Mouse (Mus musculus) stomach, embryonic 16.5 days (tissue): Measurements from ENCODE around the gene Shroom3. TPM values are rescaled to one million over a fixed set of nuclear protein-coding genes. Genes with fewer than 3 reads are reported as not detected.
A peak's percentile ranks its signal among the peaks of the same experiment; 100 is the strongest.

Experiments used
- ATAC-seq: fragments of 200-750 bp; cut with Nextera tagmentation; 2 replicates; pipeline ENCODE4 v1.8.0; 2017; ENCODE audit warnings: moderate number of reproducible peaks, moderate TSS enrichment; ENCODE audit not compliant: insufficient read depth, low FRiP score
- H3K27ac ChIP-seq: fragments of 300-500 bp; sonication (generic); 2 replicates; pipeline ENCODE4 v1.5.1; 2014; ENCODE audit warnings: low read length
- H3K27me3 ChIP-seq: fragments of 300-500 bp; sonication (generic); 2 replicates; pipeline ENCODE4 v1.6.1; 2014; ENCODE audit warnings: low read length, control low read depth, mixed read lengths; ENCODE audit not compliant: control insufficient read depth, insufficient read depth
- H3K36me3 ChIP-seq: fragments of 300-500 bp; sonication (generic); 2 replicates; pipeline ENCODE4 v1.6.1; 2014; ENCODE audit warnings: low read length; ENCODE audit not compliant: control insufficient read depth, insufficient read depth
- H3K4me1 ChIP-seq: fragments of 300-500 bp; sonication (generic); 2 replicates; pipeline ENCODE4 v1.6.1; 2014; ENCODE audit warnings: low read length, control low read depth, mixed read lengths; ENCODE audit not compliant: control insufficient read depth, insufficient read depth
- H3K4me2 ChIP-seq: fragments of 300-500 bp; sonication (generic); 2 replicates; pipeline ENCODE4 v1.6.1; 2014; ENCODE audit warnings: low read depth, low read length, mixed read lengths
- H3K4me3 ChIP-seq: fragments of 300-500 bp; sonication (generic); replicated peaks from 2 replicates; pipeline ENCODE4 v1.5.1; 2014; ENCODE audit warnings: mild to moderate bottlenecking, low read length
- H3K9ac ChIP-seq: fragments of 300-500 bp; sonication (generic); 2 replicates; pipeline ENCODE4 v1.6.1; 2014; ENCODE audit warnings: low read length
- H3K9me3 ChIP-seq: fragments of 300-500 bp; sonication (generic); replicated peaks from 2 replicates; pipeline ENCODE4 v1.6.1; 2016; ENCODE audit warnings: low read length, control low read depth; ENCODE audit not compliant: control insufficient read depth
- WGBS: fragments of 180-500 bp; shearing (Covaris S2); extraction: QIAGEN DNeasy Blood & Tissue Kit; methylation state at CpG from one replicate; pipeline ENCODE4 v1.1.7; 2014; 5-methylcytosine and 5-hydroxymethylcytosine counted together
- polyA plus RNA-seq: library from polyadenylated mRNA; unstranded; fragments of >200 nt; fragmentation: Nextera tagmentation; extraction: Ambion mirVana; gene quantifications from 2 replicates; pipeline ENCODE4 v1.2.1, GENCODE M21; 2015

Gene Shroom3
- polyA plus RNA-seq, 1 experiment from 2014 or later = 14.4 TPM

DNA sequence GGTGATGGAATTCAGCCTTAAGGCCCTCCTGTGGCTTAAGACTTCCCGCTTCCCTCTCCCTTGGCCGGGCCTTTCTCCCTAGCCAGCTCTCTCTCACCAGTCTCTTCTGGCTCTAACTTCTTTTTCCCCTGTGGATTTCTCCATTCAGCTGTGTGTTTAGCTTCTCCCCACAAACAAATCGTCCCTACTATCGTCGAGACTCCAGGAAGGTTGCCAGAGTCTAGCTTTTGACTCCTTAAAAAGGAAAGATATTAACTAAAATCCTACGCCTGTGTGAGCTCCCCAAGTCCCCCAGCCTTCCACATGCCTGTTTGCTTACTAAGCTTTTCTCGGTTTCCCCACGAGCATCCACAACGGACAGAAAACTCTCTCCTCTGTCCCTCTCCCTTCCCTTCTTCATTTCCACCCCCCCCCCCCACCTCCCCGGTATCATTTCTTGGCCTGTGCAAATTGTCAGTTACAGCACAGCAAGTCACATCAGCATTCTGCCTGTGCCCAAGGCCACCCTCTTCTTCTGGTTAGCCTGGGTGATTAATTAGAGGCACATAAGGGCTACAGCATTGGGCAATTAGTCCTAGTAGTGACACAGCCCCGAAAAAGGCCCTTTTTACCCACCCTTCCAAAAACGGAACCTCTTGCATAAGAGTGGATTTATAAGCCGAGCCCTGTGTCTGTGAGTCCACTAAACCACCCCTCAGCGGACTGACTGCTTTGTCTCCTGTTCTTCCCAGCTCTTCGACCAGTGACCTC is 256.2 kb downstream of the Shroom3 start:
- Histone ChIP-seq H3K9ac (no peak overlapping the region), H3K27ac (peak overlapping the region; percentile 30), H3K4me1 (no peaks in the 10 kb centered on the region), H3K4me2 (no peak overlapping the region), H3K9me3 (peaks cover 25% of the 10 kb centered on the region), H3K4me3 (no peak overlapping the region), H3K36me3 (peaks cover 34% of the 10 kb centered on the region), H3K27me3 (no peaks in the 10 kb centered on the region)
- no peak for ATAC-seq
- 74% methylated on average over 15 of the region's 15 CpGs for WGBS

DNA sequence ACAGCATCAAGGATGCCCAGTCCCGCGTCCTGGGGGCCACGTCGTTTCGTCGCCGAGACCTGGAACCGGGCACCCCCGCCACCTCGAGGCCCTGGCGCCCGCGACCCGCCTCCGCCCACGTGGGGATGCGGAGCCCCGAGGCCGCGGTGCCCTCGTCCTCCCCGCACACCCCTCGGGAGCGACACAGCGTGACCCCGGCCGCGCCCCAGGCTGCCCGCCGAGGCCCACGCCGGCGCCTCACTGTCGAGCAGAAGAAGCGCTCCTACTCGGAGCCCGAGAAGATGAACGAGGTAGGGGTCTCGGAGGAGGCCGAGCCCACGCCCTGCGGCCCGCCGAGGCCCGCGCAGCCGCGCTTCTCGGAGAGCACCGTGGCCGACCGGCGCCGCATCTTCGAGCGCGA is 258.9 kb downstream of the Shroom3 start:
- no peaks in the 10 kb centered on the region for H3K27me3 ChIP-seq
- H3K9me3 ChIP-seq = peaks cover 25% of the 10 kb centered on the region
- no peak overlapping the region for H3K4me2 ChIP-seq
- H3K4me1 ChIP-seq = no peaks in the 10 kb centered on the region
- peaks cover 39% of the 10 kb centered on the region for H3K36me3 ChIP-seq
- no peak for ATAC-seq
- H3K9ac ChIP-seq = no peak overlapping the region
- no peak overlapping the region for H3K4me3 ChIP-seq
- WGBS = 86% methylated on average over 57 of the region's 57 CpGs
- no peak overlapping the region for H3K27ac ChIP-seq

DNA sequence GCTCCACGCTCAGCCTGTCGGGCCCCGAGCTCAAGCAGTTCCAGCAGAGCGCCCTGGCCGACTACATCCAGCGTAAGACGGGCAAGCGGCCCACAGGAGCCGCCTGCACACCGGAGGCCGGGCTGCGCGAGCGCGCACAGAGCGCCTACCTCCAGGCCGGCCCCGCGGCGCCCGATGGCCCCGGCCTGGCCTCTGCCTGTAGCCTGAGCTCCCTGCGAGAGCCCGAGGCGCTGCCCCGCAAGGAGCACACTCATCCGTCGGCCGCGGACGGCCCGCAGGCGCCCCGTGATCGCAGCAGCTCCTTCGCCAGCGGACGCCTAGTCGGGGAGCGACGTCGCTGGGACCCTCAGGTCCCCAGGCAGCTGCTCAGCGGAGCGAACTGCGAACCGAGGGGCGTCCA is 259.3 kb downstream of the Shroom3 start:
- no peak overlapping the region for H3K4me3 ChIP-seq
- H3K4me2 ChIP-seq = no peak overlapping the region
- no peaks in the 10 kb centered on the region for H3K4me1 ChIP-seq
- ATAC-seq = no peak
- peaks cover 39% of the 10 kb centered on the region for H3K36me3 ChIP-seq
- no peak overlapping the region for H3K9ac ChIP-seq
- H3K27ac ChIP-seq = no peak overlapping the region
- H3K27me3 ChIP-seq = no peaks in the 10 kb centered on the region
- 89% methylated on average over 47 of the region's 47 CpGs for WGBS
- H3K9me3 ChIP-seq = peaks cover 25% of the 10 kb centered on the region

DNA sequence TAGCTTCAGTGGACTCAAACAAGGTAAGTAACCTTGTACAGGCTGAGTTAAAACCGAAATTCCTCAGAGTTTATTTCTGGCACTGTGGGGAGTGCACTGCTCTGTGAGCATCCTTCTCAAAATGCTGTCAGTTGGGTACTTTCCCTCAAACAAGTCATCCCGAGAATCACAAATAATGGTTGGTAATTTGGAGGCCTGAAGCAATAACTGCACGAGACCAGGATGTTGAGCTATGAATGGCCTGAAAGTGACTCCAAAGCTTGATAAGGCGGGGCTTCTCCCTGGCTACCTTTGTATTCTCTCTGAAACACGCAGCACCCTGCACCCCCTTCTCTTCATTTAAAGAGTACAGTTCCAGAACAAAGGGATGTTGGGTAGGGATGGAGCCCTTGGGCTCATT is 261.6 kb downstream of the Shroom3 start:
- peaks cover 37% of the 10 kb centered on the region for H3K36me3 ChIP-seq

DNA sequence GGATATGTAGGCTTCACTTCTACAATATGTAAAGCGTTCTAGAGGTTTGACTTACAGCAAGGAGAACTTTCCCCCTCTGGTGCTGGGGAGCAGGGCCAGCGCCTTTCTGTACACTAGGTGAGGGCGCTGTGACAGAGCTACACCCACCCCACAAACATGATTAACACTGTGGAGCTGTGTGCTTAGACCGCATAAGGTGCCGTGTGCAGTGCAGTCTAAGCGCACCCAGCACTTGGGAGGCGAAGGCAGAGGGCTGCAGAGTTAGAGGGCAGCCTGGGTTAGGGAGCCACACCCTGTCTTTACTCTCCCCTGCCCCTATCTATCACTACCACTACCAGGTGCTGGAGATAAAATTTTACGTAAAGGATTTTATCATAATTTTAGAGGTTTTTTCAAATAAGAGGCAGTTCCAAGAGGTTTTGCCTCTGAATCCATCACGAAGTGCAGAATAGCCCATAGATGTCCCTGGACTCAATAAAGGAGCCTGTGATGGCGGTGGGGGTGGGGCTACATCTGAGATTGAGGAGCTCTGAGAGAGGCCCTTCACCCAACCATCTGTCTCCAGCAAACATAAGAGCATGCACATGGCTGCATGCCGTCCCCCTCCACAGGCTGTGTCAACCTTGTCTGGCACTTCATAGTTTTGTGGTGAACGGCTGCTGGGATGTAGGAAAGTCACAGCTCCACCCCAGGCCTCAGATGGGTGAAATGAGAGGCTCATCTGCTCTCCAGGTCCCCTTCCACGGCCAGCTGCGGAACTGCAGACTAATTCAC is 265.9 kb downstream of the Shroom3 start:
- Histone ChIP-seq H3K27ac (no peak overlapping the region; the same call in 1 of the 2 replicates), H3K4me3 (no peak overlapping the region), H3K9me3 (no peaks in the 10 kb centered on the region), H3K27me3 (no peaks in the 10 kb centered on the region), H3K9ac (peak overlapping the region; percentile 14; the same call in 1 of the 2 replicates), H3K36me3 (peaks cover 12% of the 10 kb centered on the region), H3K4me1 (0 out of 2 replicates have a peak, but pooled peaks cover 4% of the 10 kb centered on the region), H3K4me2 (no peak overlapping the region)
- ATAC-seq = peak; percentile 50; the same call in 1 of the 2 replicates
- 58% methylated on average over 14 of the region's 14 CpGs for WGBS

More for the DNA sequence above, 261.6 kb downstream of the Shroom3 start:
- ATAC-seq = no peak
- H3K27ac ChIP-seq = no peak overlapping the region
- H3K4me2 ChIP-seq = no peak overlapping the region
- WGBS = 72% methylated on average over 5 of the region's 5 CpGs
- H3K9me3 ChIP-seq = peaks cover 25% of the 10 kb centered on the region
- H3K4me1 ChIP-seq = 0 out of 2 replicates have a peak, but pooled peaks cover 4% of the 10 kb centered on the region
- no peaks in the 10 kb centered on the region for H3K27me3 ChIP-seq
- no peak overlapping the region for H3K4me3 ChIP-seq
- no peak overlapping the region for H3K9ac ChIP-seq

DNA sequence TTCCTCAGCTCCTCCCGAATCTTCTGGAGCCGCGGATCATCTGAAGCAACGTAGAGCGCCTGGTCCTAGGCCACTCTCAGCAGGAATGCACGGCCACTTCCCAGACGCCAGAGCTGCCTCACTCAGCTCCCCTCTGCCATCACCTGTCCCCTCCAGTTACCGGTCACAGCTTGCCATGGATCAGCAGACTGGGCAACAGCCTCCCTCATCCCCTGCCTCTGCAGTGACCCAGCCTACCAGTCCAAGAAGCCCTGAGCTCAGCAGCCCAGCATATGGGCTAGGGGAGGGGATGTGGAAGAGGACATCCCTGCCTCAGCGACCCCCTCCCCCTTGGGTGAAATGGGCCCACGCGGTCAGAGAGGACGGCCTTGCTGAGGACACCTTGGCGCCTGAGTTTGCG is 267.3 kb downstream of the Shroom3 start:
- no peak overlapping the region for H3K9ac ChIP-seq
- WGBS = 86% methylated on average over 14 of the region's 14 CpGs
- H3K9me3 ChIP-seq = no peaks in the 10 kb centered on the region
- no peaks in the 10 kb centered on the region for H3K27me3 ChIP-seq
- H3K4me1 ChIP-seq = peaks cover 8% of the 10 kb centered on the region; the same call in 1 of the 2 replicates
- H3K4me2 ChIP-seq = no peak overlapping the region
- peaks cover 9% of the 10 kb centered on the region for H3K36me3 ChIP-seq
- no peak overlapping the region for H3K27ac ChIP-seq
- ATAC-seq = no peak
- H3K4me3 ChIP-seq = no peak overlapping the region

DNA sequence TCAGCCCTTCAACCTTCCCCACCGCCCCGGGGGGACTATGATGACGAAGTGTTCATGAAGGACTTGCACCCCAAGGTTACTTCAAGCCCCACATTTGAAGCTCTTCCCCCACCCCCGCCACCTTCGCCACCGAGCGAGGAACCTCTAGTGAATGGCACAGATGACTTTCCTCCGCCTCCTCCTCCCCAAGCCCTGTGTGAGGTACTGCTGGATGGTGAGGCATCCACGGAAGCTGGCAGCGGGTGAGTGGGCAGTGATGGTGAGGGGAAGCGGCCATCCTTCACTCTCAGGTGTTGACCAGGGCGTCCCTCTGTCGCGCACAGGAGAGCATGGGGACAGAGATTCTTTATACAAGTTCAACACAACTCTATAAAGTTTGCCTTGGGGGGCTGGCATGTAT is 267.8 kb downstream of the Shroom3 start:
- Histone ChIP-seq H3K4me1 (peaks cover 8% of the 10 kb centered on the region; the same call in 1 of the 2 replicates), H3K4me3 (no peak overlapping the region), H3K27me3 (no peaks in the 10 kb centered on the region), H3K27ac (no peak overlapping the region), H3K36me3 (peaks cover 7% of the 10 kb centered on the region), H3K9me3 (no peaks in the 10 kb centered on the region), H3K9ac (no peak overlapping the region), H3K4me2 (no peak overlapping the region)
- WGBS = 93% methylated on average over 14 of the region's 14 CpGs
- no peak for ATAC-seq

DNA sequence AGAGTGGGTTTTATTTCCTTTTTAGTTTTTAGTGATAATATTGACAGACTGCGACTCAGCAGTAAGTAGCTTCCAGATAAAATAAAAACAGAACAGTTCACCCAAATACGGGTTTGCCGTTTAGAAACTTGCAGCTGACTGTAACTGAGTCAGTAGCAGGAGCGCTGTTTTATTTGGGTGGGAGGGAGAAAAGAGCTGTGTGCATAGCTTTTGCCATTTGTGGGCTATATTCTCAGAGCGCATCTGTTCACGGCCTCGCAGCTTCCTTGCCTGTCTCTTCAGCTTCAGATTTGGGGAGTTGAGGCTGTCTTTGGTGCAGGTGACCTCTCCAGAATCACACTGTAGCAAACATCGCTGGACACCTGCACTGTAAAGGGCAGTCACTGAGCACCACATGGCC is 270.6 kb downstream of the Shroom3 start:
- 84% methylated on average over 8 of the region's 8 CpGs for WGBS
- no peak overlapping the region for H3K27ac ChIP-seq
- no peak for ATAC-seq
- H3K4me1 ChIP-seq = peaks cover 4% of the 10 kb centered on the region; the same call in 1 of the 2 replicates
- no peaks in the 10 kb centered on the region for H3K9me3 ChIP-seq
- H3K4me3 ChIP-seq = no peak overlapping the region
- H3K9ac ChIP-seq = 0 out of 2 replicates have a peak overlapping the region, but pooled peaks have one; percentile 5
- H3K36me3 ChIP-seq = peaks cover 7% of the 10 kb centered on the region
- H3K27me3 ChIP-seq = no peaks in the 10 kb centered on the region
- no peak overlapping the region for H3K4me2 ChIP-seq

DNA sequence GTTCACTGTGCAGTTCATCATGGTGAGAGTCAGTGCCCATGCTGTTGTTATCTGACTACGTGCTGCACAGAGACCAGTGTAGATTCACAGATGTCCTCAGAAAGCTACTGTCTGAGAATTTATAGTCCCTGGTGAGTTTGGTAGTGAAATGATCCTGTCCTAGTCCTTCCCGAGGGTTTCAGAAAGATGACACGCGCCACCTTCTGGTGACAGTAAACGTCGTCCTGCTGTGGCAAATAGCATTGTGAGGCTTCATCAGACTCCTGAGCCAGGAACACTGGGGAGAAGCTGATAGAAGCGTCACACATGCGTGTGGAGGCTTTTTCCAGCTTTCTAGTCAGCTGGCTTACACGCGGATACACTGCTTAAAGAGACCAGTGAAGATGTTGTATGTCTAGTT is 271.1 kb downstream of the Shroom3 start:
- Histone ChIP-seq H3K4me3 (no peak overlapping the region), H3K27me3 (no peaks in the 10 kb centered on the region), H3K4me2 (no peak overlapping the region), H3K27ac (no peak overlapping the region), H3K9me3 (no peaks in the 10 kb centered on the region), H3K36me3 (peaks cover 7% of the 10 kb centered on the region), H3K4me1 (peaks cover 4% of the 10 kb centered on the region; the same call in 1 of the 2 replicates), H3K9ac (0 out of 2 replicates have a peak overlapping the region, but pooled peaks have one; percentile 5)
- 28% methylated on average over 10 of the region's 10 CpGs for WGBS
- peak; percentile 38; the same call in 1 of the 2 replicates for ATAC-seq
